Mouse (Mus musculus) gastrocnemius, adult 18-20 months (tissue): Measurements from ENCODE around the gene Golga3. TPM values are rescaled to one million over a fixed set of nuclear protein-coding genes. Genes with fewer than 3 reads are reported as not detected.

Source experiments
- DNase-seq: peaks from one replicate; pipeline ENCODE4 v3.0.0; 2021; ENCODE audit warnings: low spot score
- long read RNA-seq, 2 experiments: library from polyadenylated mRNA; stranded (forward); transcript quantifications; one replicate each; pipeline ENCODE4 v2.0.0; 2021
- total RNA-seq, 2 experiments: library from RNA; stranded (reverse); gene quantifications; 2 replicates each; pipeline ENCODE4 v1.2.3; 2021

Golga3 gene
- 10 to 100 TPM; 39.6 to 46.1 TPM for total RNA-seq
- long read RNA-seq, experiment 1, full-length matches to known transcripts = 21 of 40 reads
- long read RNA-seq, experiment 1, partial matches to known transcripts = 12 of 40 reads
- long read RNA-seq, experiment 1, other reads (novel, unspliced or antisense) = 7 of 40 reads
- long read RNA-seq, experiment 2, full-length matches to known transcripts = 24 of 41 reads
- long read RNA-seq, experiment 2, partial matches to known transcripts = 8 of 41 reads
- long read RNA-seq, experiment 2, other reads (novel, unspliced or antisense) = 9 of 41 reads

DNA sequence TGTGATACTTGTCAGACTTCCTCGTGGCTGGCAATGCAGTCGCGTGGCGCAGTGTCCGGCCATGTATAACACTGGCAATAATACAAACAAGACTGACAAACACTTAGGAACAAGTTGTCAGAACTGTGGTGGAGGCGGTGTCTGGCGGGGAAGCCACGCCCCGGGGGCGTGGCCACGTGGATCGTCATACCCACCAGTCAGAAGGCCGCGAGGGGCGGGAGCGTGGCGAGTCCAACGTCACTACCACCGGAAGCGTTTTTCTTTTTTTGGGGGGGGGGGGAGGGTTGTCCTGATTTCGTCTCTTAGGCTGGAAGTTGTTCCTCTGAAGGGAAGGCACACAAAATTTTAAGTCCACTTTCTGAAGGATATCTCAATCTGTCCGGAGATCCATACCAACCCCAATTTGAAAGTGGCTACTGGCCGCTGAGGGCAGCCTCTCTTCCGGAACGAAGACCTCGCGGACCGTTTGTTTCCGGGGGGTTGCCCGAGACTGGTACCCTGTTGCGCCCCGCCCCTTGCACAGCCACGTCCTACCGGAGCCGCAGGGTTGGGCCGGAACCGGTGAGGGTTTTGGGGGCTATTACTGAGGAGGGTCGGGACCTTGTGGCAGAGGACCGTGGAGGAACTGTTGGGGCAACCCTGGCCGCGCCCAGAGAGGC is at the start of gene Golga3:
Gene Golga3 (plus strand): TSS at position 340 of the 659 bp plus-strand sequence.
- peak; percentile 93 for DNase-seq

DNA sequence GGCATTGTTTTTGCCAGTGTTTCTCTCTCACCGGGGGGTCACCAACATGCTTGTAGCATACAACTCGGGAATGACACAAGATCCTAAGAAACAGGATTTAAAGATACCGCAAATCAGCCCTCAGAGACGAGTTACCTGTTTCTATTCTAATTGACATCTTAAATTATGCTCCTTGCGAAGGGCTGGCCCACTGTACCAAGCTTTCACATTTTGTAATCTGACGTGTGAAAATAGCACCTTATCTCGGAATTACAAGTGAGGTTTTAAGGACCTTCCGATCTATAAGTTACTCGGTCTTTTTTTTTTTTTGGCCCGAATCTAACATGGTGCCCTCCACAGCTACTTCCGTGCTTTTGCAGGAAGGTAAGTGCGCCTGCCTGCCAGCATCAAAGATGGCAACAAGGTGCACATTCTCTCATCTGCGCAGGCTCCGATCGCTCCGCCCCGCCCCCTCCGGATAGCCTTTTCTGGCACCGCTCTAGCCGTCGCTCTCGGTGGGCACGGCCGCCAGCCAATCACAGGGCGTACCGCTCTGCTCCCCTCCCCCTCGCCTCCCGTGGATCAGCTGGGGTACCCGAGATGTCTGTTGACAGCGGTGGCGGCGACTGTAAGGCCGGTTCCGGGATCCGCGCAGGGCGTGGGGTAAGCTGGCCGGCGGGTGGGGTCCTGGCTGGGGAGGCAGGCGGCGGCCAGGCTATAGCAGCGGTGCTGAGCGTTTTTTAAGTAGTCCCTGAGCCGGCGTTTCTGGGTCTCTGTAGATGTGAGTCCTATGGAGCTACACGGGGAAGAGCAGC is 41.0 kb upstream of the Golga3 start, which contains the start of gene Chfr:
Gene Chfr (plus strand): TSS at position 550 of the 794 bp plus-strand sequence.
- DNase-seq = peak; percentile 98

- no peak for DNase-seq
Measured at GRCm38 (mm10) chr5:110136087-110136464, 40.4 kb upstream of the Golga3 start.

- no peak for DNase-seq
Measured at GRCm38 (mm10) chr5:110137816-110138215, 38.7 kb upstream of the Golga3 start.

- no peak for DNase-seq
Measured at GRCm38 (mm10) chr5:110139325-110139724, 37.2 kb upstream of the Golga3 start.

DNA sequence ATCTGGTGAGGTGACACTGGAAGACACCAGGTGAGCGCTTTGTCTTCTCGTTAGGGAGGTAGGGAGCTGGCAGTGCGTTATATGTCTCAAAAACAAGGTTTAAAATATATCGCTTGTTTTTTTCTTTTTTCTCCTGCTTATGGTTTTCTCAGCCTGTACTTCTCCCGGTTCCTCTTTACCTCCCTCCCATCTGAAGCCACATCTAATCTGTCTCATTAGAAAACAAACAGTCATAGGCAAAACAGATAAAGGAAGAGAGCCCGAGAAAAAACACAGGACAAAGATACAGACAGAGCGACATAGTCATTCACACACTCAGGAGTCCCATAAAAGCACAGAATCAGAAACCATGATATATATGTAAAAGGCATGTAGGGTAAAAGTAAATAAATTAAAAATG is 36.1 kb upstream of the Golga3 start:
- no peak for DNase-seq

DNA sequence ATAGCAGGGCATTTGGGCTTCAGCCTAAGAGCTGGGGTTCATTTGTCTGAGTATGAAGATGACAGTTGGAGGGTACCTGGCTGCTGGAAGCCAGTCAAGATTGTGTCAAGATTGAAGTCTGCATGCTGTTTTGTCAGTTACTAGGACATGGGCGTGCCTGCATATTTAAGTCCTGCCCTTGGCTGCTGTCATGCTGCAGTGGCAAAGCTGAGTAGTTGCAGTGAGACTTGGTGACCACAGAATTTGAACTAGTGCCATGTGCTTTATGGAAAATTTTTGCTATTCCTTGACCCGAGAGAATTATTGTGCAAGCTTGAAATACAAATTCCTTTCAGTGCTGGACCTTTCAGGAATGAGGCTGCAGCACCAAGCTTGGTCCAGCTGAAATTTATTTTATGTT is 34.2 kb upstream of the Golga3 start:
- DNase-seq = peak; percentile 30

DNA sequence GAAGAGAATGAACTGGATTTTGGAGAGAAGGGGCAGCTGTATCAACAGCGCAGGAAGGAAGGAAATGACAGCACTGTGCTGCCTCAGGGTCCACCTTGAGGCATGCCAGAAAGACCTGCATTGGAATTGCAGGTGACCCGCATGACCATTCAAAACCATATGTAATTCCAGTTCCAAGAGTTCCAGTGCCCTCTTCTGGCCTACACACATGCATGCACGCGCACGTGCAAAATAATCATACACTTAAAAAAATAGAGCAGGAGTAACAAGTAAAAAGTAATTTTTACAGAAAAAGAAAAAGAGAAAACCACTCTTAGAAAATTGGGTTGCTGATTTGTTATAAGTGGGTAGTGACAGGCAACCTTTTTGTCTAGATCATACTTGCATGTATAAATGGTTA is 33.5 kb upstream of the Golga3 start:
- DNase-seq = no peak

GRCm38 (mm10) chr5:110169374-110169773 is 7.1 kb upstream of the Golga3 start:
- no peak for DNase-seq

GRCm38 (mm10) chr5:110177021-110177420 is 520 bp downstream of the Golga3 start:
- no peak for DNase-seq

DNA sequence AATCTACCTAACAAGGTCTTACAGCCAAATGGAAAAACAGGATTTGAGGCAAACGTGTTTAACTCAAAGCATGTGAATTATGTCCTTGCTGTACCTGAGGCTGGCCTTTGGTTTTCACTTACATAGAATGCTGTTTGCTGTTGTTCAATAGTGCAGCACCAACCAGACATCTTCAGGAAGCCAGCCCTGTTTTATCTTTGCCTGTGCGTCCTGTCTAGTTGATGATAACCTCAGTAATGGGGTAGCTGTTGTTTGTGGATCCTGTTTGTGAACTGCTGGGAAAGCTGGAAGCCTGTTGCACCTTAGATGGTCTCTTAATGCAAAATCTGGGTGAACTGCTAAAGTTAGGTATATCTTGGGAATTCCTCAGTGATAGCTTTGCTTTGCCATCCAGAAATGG is 2.1 kb downstream of the Golga3 start:
- DNase-seq = no peak

GRCm38 (mm10) chr5:110181716-110182115 is 5.2 kb downstream of the Golga3 start:
- DNase-seq = peak; percentile 55

DNA sequence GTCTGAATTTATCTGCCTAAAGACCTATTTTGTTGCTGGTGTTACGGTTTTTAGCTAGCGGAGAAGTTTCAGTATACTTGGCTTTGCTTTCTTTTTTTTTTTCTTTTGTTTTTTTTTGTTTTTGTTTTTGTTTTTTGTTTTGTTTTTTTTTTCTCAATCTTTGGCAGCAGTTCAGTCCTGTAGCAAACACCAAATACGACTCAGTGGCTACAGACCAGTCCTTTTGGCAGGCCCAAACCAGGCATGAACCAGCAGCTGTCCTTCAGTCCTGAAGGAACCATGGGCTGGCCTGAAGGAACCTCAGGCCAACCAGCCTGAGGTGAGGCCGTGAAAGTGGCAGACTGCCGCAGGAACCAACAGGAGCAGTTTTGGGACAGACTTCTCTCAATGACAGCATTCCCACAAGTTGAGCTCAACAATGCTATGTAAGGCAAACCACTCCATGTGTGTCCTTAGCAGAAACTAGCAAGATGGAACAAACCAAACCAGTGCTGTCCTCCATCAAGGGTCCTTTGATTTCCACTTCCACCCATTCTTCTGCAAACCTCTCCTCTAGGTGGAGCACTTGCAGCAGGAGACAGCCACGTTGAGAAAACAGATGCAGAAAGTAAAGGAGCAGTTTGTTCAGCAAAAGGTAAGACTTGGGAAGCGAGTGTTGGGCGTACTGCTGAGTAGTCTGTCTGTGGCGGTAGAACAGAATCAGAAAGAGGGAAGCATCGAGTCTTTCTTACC is 26.8 kb downstream of the Golga3 start:
- no peak for DNase-seq

DNA sequence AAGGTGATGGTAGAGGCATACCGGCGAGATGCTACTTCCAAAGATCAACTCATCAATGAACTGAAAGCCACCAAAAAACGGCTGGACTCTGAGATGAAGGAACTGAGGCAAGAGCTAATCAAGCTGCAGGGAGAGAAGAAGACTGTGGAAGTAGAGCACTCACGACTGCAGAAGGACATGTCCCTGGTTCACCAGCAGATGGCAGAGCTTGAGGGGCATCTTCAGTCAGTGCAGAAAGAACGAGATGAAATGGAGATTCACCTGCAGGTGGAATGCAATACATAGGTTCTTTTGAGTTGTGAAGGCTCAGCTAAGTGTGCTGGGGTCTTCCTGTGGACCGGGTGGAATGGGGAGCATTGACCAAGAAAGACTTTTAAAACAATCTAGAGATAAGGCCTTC is 28.3 kb downstream of the Golga3 start:
- DNase-seq = no peak

DNA sequence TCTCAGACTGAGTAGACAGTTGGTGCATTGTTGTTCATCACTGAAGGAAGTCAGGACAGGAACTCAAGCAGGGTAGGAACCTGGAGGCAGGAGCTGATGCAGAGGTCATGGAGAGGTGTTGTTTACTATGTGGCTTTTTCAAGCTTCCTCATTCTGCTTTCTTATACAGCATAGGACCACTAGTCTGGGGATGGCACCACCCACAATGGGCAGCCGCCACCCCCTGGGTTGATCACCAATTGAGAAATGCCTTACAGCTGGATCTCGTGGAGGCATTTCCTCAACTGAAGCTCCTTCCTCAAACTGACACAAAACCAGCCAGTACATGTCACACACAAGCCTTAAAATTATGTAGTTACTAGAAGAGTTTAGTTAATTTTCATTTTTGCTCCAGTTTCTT is 34.8 kb downstream of the Golga3 start:
- no peak for DNase-seq

- DNase-seq = no peak
Measured at GRCm38 (mm10) chr5:110216780-110217179, 40.3 kb downstream of the Golga3 start.

DNA sequence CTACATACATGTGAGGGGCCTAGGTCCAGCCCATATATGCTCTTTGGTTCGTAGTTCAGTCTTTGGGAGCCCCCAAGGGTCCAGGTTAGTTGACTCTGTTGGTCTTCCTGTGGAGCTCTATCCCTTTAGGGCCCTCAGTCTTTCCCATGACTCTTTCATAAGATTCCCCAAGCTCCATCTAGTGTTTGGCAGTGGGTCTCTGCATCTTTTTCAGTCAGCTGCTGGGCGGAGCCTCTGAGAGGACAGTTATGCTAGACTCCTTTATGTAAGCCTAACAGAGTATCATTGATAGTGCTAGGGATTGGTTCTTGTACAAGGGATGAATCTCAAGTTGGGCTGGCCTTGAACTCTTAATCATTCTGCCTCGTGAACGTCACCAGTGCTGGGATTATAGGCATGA is 43.8 kb downstream of the Golga3 start:
- no peak for DNase-seq

GRCm38 (mm10) chr5:110222757-110223156 is 46.3 kb downstream of the Golga3 start:
- no peak for DNase-seq

GRCm38 (mm10) chr5:110225056-110225455 is 48.6 kb downstream of the Golga3 start:
- DNase-seq = no peak

DNA sequence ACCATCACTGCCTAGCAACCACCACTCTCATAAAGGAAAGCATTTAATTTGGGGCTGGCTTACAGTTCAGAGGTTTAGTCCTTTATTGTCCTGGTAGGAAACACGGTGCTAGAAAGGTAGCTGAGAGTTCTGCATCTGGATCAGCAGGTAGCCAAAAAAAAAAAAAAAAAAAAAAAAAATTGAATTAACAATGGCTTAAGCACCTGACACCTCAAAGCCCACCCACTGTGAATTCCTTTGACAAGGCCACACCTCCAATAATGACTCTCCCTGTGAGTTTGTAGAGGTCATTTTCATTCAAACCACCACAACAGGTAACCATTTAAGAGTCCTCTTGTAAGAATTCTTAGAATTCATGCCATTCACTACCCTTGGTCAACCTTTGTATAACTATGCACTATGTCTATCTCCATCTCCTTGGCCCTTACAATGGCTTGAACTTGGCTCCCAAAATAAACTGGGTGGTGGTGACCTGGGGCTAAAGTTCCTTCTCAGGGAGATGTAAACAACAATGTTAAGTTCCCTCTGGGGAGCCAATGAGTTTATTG is 50.9 kb downstream of the Golga3 start:
- DNase-seq = no peak

DNA sequence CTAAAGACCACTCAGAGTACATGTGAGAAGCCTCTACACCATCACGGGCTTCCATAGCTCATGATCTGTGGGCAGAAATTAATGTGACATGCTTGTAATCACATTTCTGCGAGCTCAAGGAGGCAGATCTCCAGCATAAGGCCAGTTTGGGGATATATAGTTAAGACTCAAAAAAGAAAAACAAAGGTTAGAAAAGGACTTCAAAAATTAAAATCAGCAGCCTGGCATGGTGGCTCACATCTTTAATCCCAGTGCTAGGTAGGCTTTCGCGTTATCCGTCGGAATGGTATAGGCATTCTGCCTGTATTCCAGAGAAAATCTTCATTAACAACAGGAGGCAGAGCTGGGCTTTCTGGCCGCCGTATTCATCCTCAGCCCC is 53.9 kb downstream of the Golga3 start:
- DNase-seq = no peak
